Mouse (Mus musculus) thymus, postnatal 14 days (tissue): Measurements from ENCODE around the gene Creb5.

ENCODE experiments used
- DNase-seq: peaks from one replicate; pipeline ENCODE4 v3.0.0; 2021

Creb5 gene

DNA sequence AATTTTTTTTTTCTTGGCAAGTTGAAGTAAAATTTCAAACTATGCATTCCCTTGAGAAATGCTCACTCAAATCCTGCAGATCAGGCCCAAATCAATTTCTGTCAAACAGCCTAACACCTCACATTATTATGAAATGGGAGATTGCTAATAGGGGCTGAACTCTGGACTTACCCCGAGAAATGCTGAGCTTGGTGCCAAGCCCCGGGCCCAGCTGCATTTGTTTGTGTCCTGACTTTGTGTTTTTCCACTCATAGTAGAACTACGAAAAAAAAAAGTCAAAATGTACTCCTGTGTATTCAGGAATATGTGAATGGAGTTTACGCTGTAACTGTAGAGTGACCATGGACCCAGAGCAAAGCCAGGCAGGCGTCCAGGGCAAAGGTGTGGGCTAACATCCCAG, 316.6 kb downstream of the Creb5 start:
- DNase-seq: no peak

- no peak for DNase-seq
Measured at GRCm38 (mm10) chr6:53604386-53604785, 317.3 kb downstream of the Creb5 start.

- DNase-seq: no peak
Measured at GRCm38 (mm10) chr6:53605184-53605583, 318.1 kb downstream of the Creb5 start.

DNA sequence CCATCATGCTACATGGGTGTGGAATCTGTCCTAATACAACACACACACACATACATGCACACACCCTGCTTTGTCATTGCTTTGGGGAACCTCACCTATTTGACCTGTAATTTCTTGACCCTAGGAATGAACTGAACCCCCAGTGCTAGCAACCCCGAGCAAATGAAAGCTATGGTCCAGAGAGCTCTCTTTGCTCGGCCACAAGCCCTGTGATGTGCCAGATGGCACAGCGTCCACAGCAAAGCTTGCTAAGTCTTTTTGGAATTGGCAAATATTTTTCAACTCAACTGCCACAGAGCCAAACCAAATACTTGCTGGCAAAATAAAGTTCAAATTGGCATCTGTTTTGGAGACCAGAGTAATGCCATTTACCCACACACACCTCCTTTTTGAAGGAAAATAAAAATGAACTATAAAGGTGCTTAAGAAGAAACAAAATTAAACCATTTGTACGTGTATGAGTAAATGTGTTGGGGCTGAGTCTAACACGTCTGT, 324.4 kb downstream of the Creb5 start:
- DNase-seq: no peak

DNA sequence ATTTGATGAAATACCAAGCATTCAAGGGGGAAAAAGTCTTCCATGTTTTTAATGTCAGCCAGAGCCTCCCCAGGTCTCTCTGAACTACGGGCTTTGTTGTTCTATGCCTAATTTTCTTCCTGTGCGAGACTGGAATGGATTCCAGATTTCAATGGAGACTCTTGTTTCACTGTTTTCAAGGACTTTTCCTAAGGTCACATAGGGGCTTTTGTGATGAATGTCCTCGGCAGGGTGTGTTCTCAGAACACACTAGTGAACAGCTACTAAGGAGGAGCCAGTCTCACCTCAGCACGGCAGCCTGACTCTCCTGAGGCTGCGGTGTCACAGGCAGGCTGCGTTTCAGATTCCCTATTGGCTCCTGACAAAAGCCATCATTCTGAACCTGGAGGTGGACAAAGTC, 325.6 kb downstream of the Creb5 start:
- DNase-seq: no peak

DNA sequence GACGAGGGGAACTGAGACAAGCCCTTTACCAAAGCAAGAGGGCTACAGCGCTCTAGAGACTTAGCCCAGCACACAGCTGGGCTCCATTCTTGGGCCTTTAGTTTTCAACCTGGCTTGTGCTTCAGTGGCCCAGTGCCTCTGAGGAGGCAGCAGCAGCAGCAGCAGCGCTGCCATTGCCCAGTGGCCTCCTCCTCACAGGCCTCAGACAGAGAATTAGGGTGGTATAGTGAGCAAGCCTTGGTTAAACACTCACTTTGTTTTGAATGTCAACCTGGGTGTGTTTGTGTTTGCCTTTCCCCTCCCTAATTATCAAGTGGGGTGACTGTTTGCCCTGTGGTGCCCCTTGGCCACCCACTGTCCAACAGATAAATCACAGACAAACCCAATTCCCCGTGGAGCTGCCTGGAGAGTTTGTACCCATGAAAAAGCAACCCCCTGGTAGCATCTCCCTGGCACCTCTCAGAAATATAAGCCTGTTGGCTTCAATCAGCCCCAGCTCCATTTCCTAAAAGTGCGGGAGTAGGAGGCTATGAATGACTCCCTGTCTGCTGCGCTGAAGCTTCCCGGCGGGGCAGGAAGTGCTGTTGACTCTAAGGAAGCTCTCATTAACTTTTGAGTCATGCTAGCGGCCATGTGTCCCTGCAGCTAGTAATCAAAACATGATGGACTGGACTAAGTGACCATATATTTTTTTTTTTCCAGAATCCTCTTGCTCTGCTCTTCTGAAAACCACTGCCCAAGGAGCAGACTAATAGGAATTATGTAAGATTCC, 328.6 kb downstream of the Creb5 start:
- no peak for DNase-seq

DNA sequence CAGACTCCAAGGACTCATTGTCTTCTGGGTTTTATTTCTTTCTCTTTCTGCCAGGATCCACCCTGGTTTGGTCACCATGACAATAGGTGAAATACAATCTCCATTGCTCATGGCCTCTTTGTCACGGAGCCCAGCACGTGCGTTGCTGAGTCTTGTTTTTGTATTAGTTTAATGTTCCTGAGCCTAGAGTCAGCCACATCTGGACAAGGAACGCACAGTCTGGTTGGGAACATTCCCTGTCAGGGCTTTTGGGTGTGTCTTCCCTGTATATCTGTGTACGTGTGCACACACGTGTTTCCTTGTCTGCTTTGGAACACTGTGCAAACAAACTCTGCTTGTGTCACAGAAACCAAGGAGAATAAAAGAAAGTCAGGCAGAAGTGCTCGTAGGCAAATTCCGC, 331.1 kb downstream of the Creb5 start:
- DNase-seq: no peak

DNA sequence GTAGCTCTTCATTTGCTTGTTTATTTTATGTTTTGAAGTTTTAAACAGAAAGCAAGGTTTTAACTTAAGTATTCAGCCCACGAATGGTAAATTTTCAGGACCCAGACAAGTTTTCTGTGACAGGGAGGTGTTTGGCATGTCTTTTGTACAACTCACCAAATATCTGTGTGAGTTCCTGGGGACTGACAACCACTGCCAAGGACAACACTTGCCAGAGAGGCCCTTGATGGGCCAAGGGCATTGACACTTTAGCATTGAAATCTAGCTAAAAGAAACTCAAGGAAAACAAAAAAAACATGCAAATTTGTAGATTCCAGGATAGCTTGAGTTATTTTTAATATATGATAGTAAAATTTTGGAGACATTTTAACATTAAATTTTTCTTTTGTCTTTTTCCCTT, 332.6 kb downstream of the Creb5 start:
- DNase-seq: no peak

DNA sequence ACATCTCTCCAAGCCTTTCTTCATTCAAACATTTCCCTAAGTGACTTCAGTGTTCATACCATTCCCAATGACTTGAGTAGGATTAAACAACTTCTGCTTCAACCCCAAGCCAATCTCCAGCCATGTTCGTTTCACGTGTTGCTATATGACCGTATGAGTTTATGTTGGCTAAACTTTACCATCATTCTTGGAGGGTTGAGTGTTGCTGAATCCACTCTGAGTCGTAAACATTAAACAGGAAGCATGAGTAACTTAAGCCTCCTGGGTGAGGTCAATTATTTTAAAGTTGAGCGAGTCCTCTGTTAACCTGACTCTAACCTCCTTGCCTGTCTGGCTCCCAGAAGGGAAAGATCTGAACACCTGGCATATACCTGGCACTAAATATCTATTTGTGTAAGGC, 334.2 kb downstream of the Creb5 start:
- DNase-seq: no peak

DNA sequence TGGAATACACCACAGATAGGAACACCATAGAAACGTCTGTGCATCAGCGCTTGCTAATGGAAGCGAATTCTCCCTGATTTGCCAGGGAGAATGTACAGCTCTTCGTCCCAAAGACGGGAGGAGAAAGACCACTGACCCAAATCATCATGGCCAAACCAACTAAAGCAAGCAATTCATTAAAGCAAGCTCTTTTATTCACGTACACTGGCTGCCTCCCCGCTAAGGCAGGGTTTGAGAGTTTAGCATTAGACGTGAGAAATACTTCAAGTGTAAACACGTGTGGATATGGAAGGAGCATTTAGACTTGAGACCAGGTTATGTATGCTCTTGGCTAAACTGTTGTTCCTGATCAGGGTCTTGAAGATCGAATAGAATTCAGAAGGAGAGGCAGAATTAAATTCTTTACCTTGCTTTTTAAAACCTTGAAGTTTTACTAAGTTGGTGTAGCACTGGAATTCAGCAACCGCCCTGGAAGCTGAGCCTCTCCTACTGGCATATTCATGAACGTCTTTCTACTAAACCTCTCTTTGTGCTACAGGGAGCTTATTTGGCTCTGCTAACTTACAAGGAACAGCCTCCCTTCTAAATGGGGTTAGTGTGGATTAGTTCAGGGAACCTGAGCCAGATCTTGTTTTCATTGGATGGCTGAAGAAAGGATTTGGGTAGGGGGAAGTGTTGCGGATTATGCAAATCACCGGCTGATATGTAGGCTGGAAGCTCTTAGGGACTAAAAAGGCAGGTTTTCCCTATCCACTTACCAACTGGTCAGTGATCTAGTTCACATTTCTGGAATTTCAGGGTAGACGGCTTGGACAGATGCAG, 337.6 kb downstream of the Creb5 start:
- no peak for DNase-seq

DNA sequence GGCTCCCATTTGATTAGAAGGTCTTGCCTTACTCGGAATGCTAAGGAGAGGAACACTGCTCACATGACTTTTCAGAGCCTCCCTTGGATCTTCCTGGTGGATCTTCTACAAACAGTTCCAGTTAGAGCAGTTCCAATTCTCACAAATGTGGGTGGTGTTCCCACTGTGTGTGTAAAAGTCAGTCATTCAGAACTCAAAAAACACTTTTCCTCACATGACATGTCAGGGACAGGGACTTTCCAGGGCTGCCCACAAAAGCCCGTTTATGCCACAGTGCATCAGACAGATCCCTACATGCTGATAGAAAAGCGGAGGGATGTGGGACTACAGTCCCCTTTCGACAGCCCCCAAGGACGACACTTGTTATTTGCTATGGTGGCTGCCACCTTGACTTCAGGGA, 339.0 kb downstream of the Creb5 start:
- no peak for DNase-seq

DNA sequence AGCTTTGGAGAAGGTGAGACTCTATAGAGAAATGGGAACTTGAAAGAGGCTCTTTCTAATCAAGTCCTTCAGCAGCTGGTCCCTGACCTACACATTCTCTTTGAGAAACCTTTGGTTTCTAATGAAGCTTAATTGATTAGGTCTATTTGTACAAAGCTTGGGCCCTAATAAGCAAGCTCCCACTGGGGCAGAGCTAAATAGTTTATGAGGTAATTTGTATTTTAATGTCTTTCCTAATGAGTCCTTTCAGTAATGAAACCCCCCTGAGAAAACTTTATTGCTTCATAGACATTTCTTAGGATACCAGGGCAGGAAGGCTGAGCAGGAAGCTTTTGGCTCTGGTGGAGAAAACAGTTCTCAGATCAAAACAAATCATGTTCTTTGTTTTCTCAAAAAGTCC, 341.6 kb downstream of the Creb5 start:
- no peak for DNase-seq

GRCm38 (mm10) chr6:53635453-53635852, 348.4 kb downstream of the Creb5 start:
- DNase-seq: no peak

- DNase-seq: no peak
Measured at GRCm38 (mm10) chr6:53637356-53638351, 350.6 kb downstream of the Creb5 start.

- no peak for DNase-seq
Measured at GRCm38 (mm10) chr6:53641633-53642605, 354.8 kb downstream of the Creb5 start.

DNA sequence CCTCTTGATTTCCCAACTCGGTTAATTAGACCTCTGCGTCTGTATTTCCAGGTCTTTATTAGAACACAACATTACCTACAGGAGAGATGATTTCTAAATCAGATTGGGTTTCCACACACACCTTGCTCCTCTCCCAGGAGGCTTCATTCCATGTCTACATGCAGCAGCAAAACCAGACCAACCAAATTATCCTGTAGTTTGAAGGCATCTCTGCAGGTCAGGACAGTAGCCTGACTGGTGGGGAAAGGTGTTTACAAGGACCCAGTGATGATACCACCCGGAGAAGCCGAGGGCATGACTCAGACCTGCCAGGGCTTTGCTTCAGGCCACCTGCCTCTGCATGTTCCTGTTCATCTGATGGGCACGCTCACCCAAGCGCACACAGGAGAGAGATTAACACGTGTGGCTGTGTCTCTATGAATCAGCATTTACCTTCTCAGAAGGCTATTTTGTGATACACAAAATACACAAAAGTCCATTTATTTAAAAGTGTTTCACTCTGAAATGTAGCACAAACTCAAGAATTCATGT, 355.8 kb downstream of the Creb5 start:
- DNase-seq: no peak

DNA sequence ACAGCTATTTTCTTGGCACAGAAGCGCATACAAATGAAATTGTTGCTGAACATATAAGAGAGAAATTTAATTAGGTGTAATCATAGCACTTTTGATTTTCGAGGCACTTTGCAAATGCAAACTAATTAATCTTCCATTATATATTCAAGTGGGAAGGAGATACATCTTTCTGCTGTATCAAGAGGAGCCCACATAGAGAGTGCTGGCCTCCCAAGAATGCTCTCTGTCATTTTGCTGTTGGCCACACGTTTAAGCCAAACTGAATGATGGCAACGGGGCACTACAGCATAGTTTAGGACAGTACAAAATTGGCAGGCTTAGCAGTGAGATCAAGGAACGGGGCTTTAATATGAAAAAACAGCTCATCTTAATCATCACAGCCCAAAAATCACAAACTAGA, 356.4 kb downstream of the Creb5 start:
- DNase-seq: no peak

GRCm38 (mm10) chr6:53644056-53644455, 357.0 kb downstream of the Creb5 start:
- no peak for DNase-seq

GRCm38 (mm10) chr6:53644971-53645370, 357.9 kb downstream of the Creb5 start:
- DNase-seq: no peak

DNA sequence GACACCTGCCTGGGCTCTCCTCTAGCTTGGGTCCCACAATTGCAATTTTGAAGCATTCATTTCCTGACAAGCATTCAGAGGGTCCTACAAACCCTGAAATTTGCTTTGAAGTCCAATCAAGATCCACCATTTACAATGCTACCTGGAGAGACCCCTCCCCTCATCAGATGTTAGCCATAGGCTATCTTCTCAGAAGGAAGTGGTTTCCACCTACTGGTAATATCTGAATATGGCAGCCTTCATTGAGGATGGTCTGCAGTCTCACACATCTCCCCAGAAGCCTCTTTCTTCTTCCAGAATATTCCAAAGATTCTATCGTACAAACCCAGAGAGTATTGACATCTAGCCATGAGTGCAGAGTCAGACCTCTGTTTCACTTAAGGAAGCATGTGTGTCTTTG, 362.7 kb downstream of the Creb5 start:
- no peak for DNase-seq

- DNase-seq: no peak
Measured at GRCm38 (mm10) chr6:53652691-53653090, 365.6 kb downstream of the Creb5 start.
